Mouse (Mus musculus): ENCODE results near the gene Gm28042. TPM values are rescaled to one million over a fixed set of nuclear protein-coding genes. Genes with fewer than 3 reads are reported as not detected.

The Gm28042 gene
- total and polyA plus RNA-seq, 3 experiments: 0.77 to 1.9 (median 1.8) TPM

DNA sequence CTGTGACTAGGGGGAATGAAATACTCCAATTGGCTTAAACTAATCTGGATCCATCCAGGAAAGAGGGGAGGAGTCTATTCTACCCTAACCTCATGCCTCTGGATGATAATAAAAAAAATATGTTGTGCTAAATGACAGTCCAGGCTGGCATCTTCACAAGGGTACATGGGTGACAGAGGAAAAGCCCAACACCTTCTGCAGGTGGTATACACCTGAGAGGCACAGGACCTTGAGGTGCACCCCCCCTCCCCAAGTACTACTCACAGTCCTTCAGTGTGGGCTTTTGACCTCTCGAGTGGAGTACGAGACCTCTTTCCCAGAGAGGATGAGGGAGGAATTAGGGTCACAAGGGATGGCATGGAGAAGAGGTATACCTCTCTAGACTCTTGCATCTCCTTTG lies 60.6 kb downstream of the Gm28042 start:
- no peak overlapping the region for H3K4me3 ChIP-seq (replicated peaks in 1 of 3; ENCODE audit: low read depth in 2 of 3, low read length in 2 of 3, poor library complexity in 1 of 3)
- dilution Hi-C loops (cut with MboI; ENCODE audit: extremely low pct_ligation_motif_present, extremely low pct_unique_long_range_greater_than_20kb, low sequenced_read_pairs) (no loop called here), in situ Hi-C loops (cut with MboI; ENCODE audit: low pct_ligation_motif_present, low pct_unique_long_range_greater_than_20kb, low sequenced_read_pairs) (loop anchor here (5.0 to 25.0 kb wide), 2 partner anchors 84 to 199 kb away; partner anchors contain the start of gene Pla2g4d)
- TF ChIP-seq MAFK (IDR thresholded peaks at IDR 0.05; ENCODE audit: insufficient replicate concordance, low read length): no peak
- TF ChIP-seq ZMIZ1 (IDR thresholded peaks at IDR 0.05; ENCODE audit: low read depth, low read length): no peak
- no peak for TF ChIP-seq CHD2 (IDR thresholded peaks at IDR 0.05; ENCODE audit: low read length)
- no peak for TF ChIP-seq ZC3H11A (IDR thresholded peaks at IDR 0.05; ENCODE audit: low read depth, low read length)
- TF ChIP-seq ZKSCAN1 (IDR thresholded peaks at IDR 0.05; ENCODE audit: borderline replicate concordance, low read depth, low read length): no peak
- no peak for TF ChIP-seq ETS1 (conservative IDR thresholded peaks at IDR 0.05; ENCODE audit: low read depth, low read length)
- TF ChIP-seq MAX (IDR thresholded peaks at IDR 0.05; ENCODE audit: low read length): no peak
- no peak for TF ChIP-seq CHD1 (IDR thresholded peaks at IDR 0.05; ENCODE audit: low read depth, low read length)
- no peak for TF ChIP-seq RCOR1 (conservative IDR thresholded peaks at IDR 0.05; ENCODE audit: low read depth, low read length)
- no peak for TF ChIP-seq KAT2A (IDR thresholded peaks at IDR 0.05; ENCODE audit: insufficient replicate concordance, low read length)
- TF ChIP-seq ELF1 (IDR thresholded peaks at IDR 0.05; ENCODE audit: low read depth, low read length): no peak
- no peak for TF ChIP-seq RAD21 (IDR thresholded peaks at IDR 0.05; ENCODE audit: low read depth, low read length)
- no peak for TF ChIP-seq POLR2AphosphoS2 (IDR thresholded peaks at IDR 0.05; ENCODE audit: low read depth, low read length)
- no peak for TF ChIP-seq NELFE (IDR thresholded peaks at IDR 0.05; ENCODE audit: low read depth, low read length)
- TF ChIP-seq UBTF (IDR thresholded peaks at IDR 0.05; ENCODE audit: low read depth, low read length): no peak
- no peaks in the 10 kb centered on the region for H3K9me3 ChIP-seq (replicated peaks; ENCODE audit: low read length)
- no peak overlapping the region for H3K27ac ChIP-seq (ENCODE audit: insufficient read depth, low read depth)
- no peaks in the 10 kb centered on the region for H3K79me2 ChIP-seq (replicated peaks; ENCODE audit: control insufficient read depth, extremely low read depth, insufficient read depth, poor library complexity, severe bottlenecking)
- DNase-seq (ENCODE audit: extremely low read depth): no peak
- H3K9ac ChIP-seq (ENCODE audit: insufficient read depth, low read depth): no peak overlapping the region
- H3K36me3 ChIP-seq (replicated peaks in 1 of 2; ENCODE audit: control insufficient read depth in 1 of 2, insufficient read depth in 1 of 2, low read length in 1 of 2): peaks cover 7 to 46% of the 10 kb centered on the region in 2 experiments
- H3K4me2 ChIP-seq (ENCODE audit: insufficient read depth, low read depth, poor library complexity, severe bottlenecking): no peak overlapping the region
- peaks cover 0 to 14% of the 10 kb centered on the region in 2 experiments; a peak in 2 of 4 replicates for H3K4me1 ChIP-seq (ENCODE audit: control insufficient read depth in 1 of 2, insufficient read depth in 2 of 2)
- no peaks in the 10 kb centered on the region for H3K27me3 ChIP-seq (replicated peaks)

DNA sequence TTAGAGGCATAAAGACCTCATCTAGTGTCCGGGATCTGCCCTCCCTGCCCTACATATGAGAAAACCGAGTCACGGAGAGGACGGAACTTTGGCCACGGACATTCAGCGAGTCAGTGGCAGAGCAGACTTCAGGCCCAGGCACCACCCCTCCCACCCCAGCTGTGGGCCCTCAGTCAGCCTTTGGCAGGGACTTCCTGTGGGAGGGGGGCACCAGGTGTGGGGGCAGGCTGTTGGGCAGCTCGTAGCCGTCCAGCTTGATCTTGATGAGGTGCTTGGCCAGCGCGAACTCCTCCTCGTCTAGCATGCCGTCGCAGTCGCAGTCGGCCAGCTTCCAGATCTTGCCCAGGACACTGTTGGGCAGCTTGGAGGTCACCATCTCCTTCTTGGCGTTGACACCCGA lies 63.7 kb downstream of the Gm28042 start:
- Histone ChIP-seq H3K4me2 (ENCODE audit: insufficient read depth, low read depth, poor library complexity, severe bottlenecking) (no peak overlapping the region), H3K9ac (ENCODE audit: insufficient read depth, low read depth) (no peak overlapping the region), H3K79me2 (replicated peaks; ENCODE audit: control insufficient read depth, extremely low read depth, insufficient read depth, poor library complexity, severe bottlenecking) (no peaks in the 10 kb centered on the region), H3K36me3 (replicated peaks in 1 of 2; ENCODE audit: control insufficient read depth in 1 of 2, insufficient read depth in 1 of 2, low read length in 1 of 2) (peaks cover 7 to 62% of the 10 kb centered on the region in 2 experiments), H3K9me3 (replicated peaks; ENCODE audit: low read length) (no peaks in the 10 kb centered on the region), H3K4me3 (replicated peaks in 1 of 3; ENCODE audit: low read depth in 2 of 3, low read length in 2 of 3, poor library complexity in 1 of 3) (no peak overlapping the region), H3K4me1 (ENCODE audit: control insufficient read depth in 1 of 2, insufficient read depth in 2 of 2) (peaks cover 0 to 3% of the 10 kb centered on the region in 2 experiments; a peak in 1 of 4 replicates), H3K27ac (ENCODE audit: insufficient read depth, low read depth) (no peak overlapping the region), H3K27me3 (replicated peaks) (no peaks in the 10 kb centered on the region)
- DNase-seq (ENCODE audit: extremely low read depth): no peak
- in situ Hi-C loops (cut with MboI; ENCODE audit: low pct_ligation_motif_present, low pct_unique_long_range_greater_than_20kb, low sequenced_read_pairs) (loop anchor here (25.0 kb wide), 1 partner anchor 196 kb away; the partner anchor contains the start of gene Pla2g4d), dilution Hi-C loops (cut with MboI; ENCODE audit: extremely low pct_ligation_motif_present, extremely low pct_unique_long_range_greater_than_20kb, low sequenced_read_pairs) (no loop called here)
- no peak for TF ChIP-seq SIN3A (IDR thresholded peaks at IDR 0.05; ENCODE audit: low read length)

Other genes with a start within 250 kb of the Gm28042 start
- gene Rpap1, start 240.0 kb upstream of the Gm28042 start, total RNA-seq (2012; rRNA removed): 28.9 and 31.8 TPM in 2 replicates
- gene Rpap1, start 240.0 kb upstream of the Gm28042 start, total RNA-seq (2014; rRNA removed): 8.5 and 9.0 TPM in 2 replicates
- gene Rpap1, start 240.0 kb upstream of the Gm28042 start, polyA plus RNA-seq (2012; ENCODE audit: insufficient read length, low read depth): 28.7 and 34.7 TPM in 2 replicates
- 31.8 and 39.7 TPM in 2 replicates for gene Tyro3, start 229.8 kb upstream of the Gm28042 start, total RNA-seq (2012; rRNA removed)
- gene Tyro3, start 229.8 kb upstream of the Gm28042 start, total RNA-seq (2014; rRNA removed): 19.1 and 20.3 TPM in 2 replicates
- gene Tyro3, start 229.8 kb upstream of the Gm28042 start, polyA plus RNA-seq (2012; ENCODE audit: insufficient read length, low read depth): 23.7 and 24.7 TPM in 2 replicates
- gene Mga, start 130.3 kb upstream of the Gm28042 start, total RNA-seq (2012; rRNA removed): 30.1 and 34.0 TPM in 2 replicates
- 21.8 and 23.9 TPM in 2 replicates for gene Mga, start 130.3 kb upstream of the Gm28042 start, total RNA-seq (2014; rRNA removed)
- gene Mga, start 130.3 kb upstream of the Gm28042 start, polyA plus RNA-seq (2012; ENCODE audit: insufficient read length, low read depth): 25.8 and 37.5 TPM in 2 replicates
- 4.3 and 4.4 TPM in 2 replicates for gene Mapkbp1, start 54.8 kb upstream of the Gm28042 start, total RNA-seq (2012; rRNA removed)
- 1.8 and 1.9 TPM in 2 replicates for gene Mapkbp1, start 54.8 kb upstream of the Gm28042 start, total RNA-seq (2014; rRNA removed)
- 4.5 and 7.0 TPM in 2 replicates for gene Mapkbp1, start 54.8 kb upstream of the Gm28042 start, polyA plus RNA-seq (2012; ENCODE audit: insufficient read length, low read depth)
- 12.7 and 14.6 TPM in 2 replicates for gene Jmjd7, start within 50 bp of the Gm28042 start, total RNA-seq (2012; rRNA removed)
- 8.4 and 11.3 TPM in 2 replicates for gene Jmjd7, start within 50 bp of the Gm28042 start, total RNA-seq (2014; rRNA removed)
- 10.6 and 15.0 TPM in 2 replicates for gene Jmjd7, start within 50 bp of the Gm28042 start, polyA plus RNA-seq (2012; ENCODE audit: insufficient read length, low read depth)
- gene Pla2g4b, start 5.9 kb downstream of the Gm28042 start, total RNA-seq (2012; rRNA removed): 2.5 and 4.0 TPM in 2 replicates
- 0.90 and 1.5 TPM in 2 replicates for gene Pla2g4b, start 5.9 kb downstream of the Gm28042 start, total RNA-seq (2014; rRNA removed)
- 2.3 and 2.7 TPM in 2 replicates for gene Pla2g4b, start 5.9 kb downstream of the Gm28042 start, polyA plus RNA-seq (2012; ENCODE audit: insufficient read length, low read depth)
- 8.1 and 9.2 TPM in 2 replicates for gene Ehd4, start 127.1 kb downstream of the Gm28042 start, total RNA-seq (2012; rRNA removed)
- 9.6 and 9.8 TPM in 2 replicates for gene Ehd4, start 127.1 kb downstream of the Gm28042 start, total RNA-seq (2014; rRNA removed)
- 22.9 and 27.7 TPM in 2 replicates for gene Ehd4, start 127.1 kb downstream of the Gm28042 start, polyA plus RNA-seq (2012; ENCODE audit: insufficient read length, low read depth)
- not detected in 2 replicates for gene Pla2g4e, start 217.8 kb downstream of the Gm28042 start, total RNA-seq (2012; rRNA removed)
- not detected in 2 replicates for gene Pla2g4e, start 217.8 kb downstream of the Gm28042 start, total RNA-seq (2014; rRNA removed)
- gene Pla2g4e, start 217.8 kb downstream of the Gm28042 start, polyA plus RNA-seq (2012; ENCODE audit: insufficient read length, low read depth): not detected in 2 replicates